Mouse (Mus musculus) heart, embryonic 11.5 days (tissue): ENCODE results near the gene Olfr996. TPM values are rescaled to one million over a fixed set of nuclear protein-coding genes. Genes with fewer than 3 reads are reported as not detected.

Source experiments
- polyA plus RNA-seq: library from polyadenylated mRNA; unstranded; fragments of >200 nt; fragmentation: Nextera tagmentation; extraction: Ambion mirVana; gene quantifications from 2 replicates; pipeline ENCODE4 v1.2.1, GENCODE M21; 2014

Gene Olfr996
- polyA plus RNA-seq, 1 experiment from 2014 or later = not detected

Other genes starting within 250 kb of the Olfr996 start
- not detected in 2 replicates for gene Olfr987, start 239.9 kb upstream of the Olfr996 start, polyA plus RNA-seq
- gene Olfr988, start 216.0 kb upstream of the Olfr996 start, polyA plus RNA-seq = not detected in 2 replicates
- not detected in 2 replicates for gene Olfr992, start 169.7 kb upstream of the Olfr996 start, polyA plus RNA-seq
- gene Olfr993, start 164.3 kb upstream of the Olfr996 start, polyA plus RNA-seq = not detected in 2 replicates
- gene Olfr994, start 142.8 kb upstream of the Olfr996 start, polyA plus RNA-seq = not detected in 2 replicates
- not detected in 2 replicates for gene Olfr995, start 135.6 kb upstream of the Olfr996 start, polyA plus RNA-seq
- not detected in 2 replicates for gene 4833423E24Rik, start 60.2 kb upstream of the Olfr996 start, polyA plus RNA-seq
- not detected in 2 replicates for gene Olfr998, start 9.7 kb downstream of the Olfr996 start, polyA plus RNA-seq
- not detected in 2 replicates for gene Olfr1000, start 32.7 kb downstream of the Olfr996 start, polyA plus RNA-seq
- gene Olfr1002, start 71.5 kb downstream of the Olfr996 start, polyA plus RNA-seq = not detected in 2 replicates
- not detected in 2 replicates for gene Olfr154, start 85.2 kb downstream of the Olfr996 start, polyA plus RNA-seq
- not detected in 2 replicates for gene Olfr1006, start 99.6 kb downstream of the Olfr996 start, polyA plus RNA-seq
- not detected in 2 replicates for gene Olfr1008, start 110.2 kb downstream of the Olfr996 start, polyA plus RNA-seq
- gene Olfr1009, start 136.2 kb downstream of the Olfr996 start, polyA plus RNA-seq = not detected in 2 replicates
- gene Olfr1012, start 183.6 kb downstream of the Olfr996 start, polyA plus RNA-seq = not detected in 2 replicates
- gene Olfr1013, start 187.9 kb downstream of the Olfr996 start, polyA plus RNA-seq = not detected in 2 replicates
- not detected in 2 replicates for gene Olfr1014, start 193.5 kb downstream of the Olfr996 start, polyA plus RNA-seq
- gene Olfr1015, start 202.8 kb downstream of the Olfr996 start, polyA plus RNA-seq = not detected in 2 replicates
- not detected in 2 replicates for gene Olfr1016, start 223.3 kb downstream of the Olfr996 start, polyA plus RNA-seq
- not detected in 2 replicates for gene Olfr1018, start 239.3 kb downstream of the Olfr996 start, polyA plus RNA-seq